Mouse (Mus musculus) heart, postnatal 10 days (tissue): ENCODE data around the gene Gmeb1. TPM values are rescaled to one million over a fixed set of nuclear protein-coding genes. Genes with fewer than 3 reads are reported as not detected.
A peak's percentile ranks its signal among the peaks of the same experiment; 100 is the strongest.

Experiments used
- DNase-seq, 2 experiments: peaks; one replicate each; pipeline ENCODE4 v3.0.0; 2021
- intact Hi-C: fragments of 180-260 bp; cut with DNase I; formaldehyde crosslinking; loops from one replicate; pipeline ENCODE4 v1.15.1; 2025
- total RNA-seq, 2 experiments: library from RNA; stranded (reverse); gene quantifications; 2 replicates each; pipeline ENCODE4 v1.2.3; 2021

Gmeb1 gene
- total RNA-seq, 2 experiments from 2014 or later: 14.5 TPM

GRCm38 (mm10) chr4:132275949-132276348 is 14.5 kb upstream of the Gmeb1 start:
- DNase-seq: no peak
- intact Hi-C loops: loop anchor here (2.0 kb wide), 2 partner anchors 15 to 33 kb away; no protein-coding TSS in a partner anchor

GRCm38 (mm10) chr4:132274156-132274862 is 12.9 kb upstream of the Gmeb1 start, which contains the start of gene Taf12:
Gene Taf12, plus strand, starts transcription at chr4:132274375.
- DNase-seq: peak; percentile 95
- intact Hi-C loops: loop anchor here (2.0 to 5.0 kb wide), 4 partner anchors 34 to 238 kb away; partner anchors contain the start of genes Phactr4 and Sesn2

GRCm38 (mm10) chr4:132273166-132273565 is 11.8 kb upstream of the Gmeb1 start:
- intact Hi-C loops: loop anchor here (5.0 kb wide), 3 partner anchors 74 to 239 kb away; partner anchors contain the start of genes Phactr4 and Sesn2
- DNase-seq: peak; percentile 23 to 36

- intact Hi-C loops: loop anchor here (1.0 to 5.0 kb wide), 4 partner anchors 58 to 242 kb away; partner anchors contain the start of genes Phactr4, Sesn2 and Ythdf2
- peak; percentile 88 to 90 for DNase-seq
These were observed 8.5 kb upstream of the Gmeb1 start for GRCm38 (mm10) chr4:132269740-132270560.

GRCm38 (mm10) chr4:132268871-132269739 is 7.7 kb upstream of the Gmeb1 start:
- DNase-seq: no peak
- intact Hi-C loops: no loop called here

GRCm38 (mm10) chr4:132266835-132267349 is 5.5 kb upstream of the Gmeb1 start:
- no peak for DNase-seq
- intact Hi-C loops: no loop called here

- no peak for DNase-seq
- intact Hi-C loops: no loop called here
These were observed 1.9 kb upstream of the Gmeb1 start for GRCm38 (mm10) chr4:132263313-132263712.

GRCm38 (mm10) chr4:132262358-132262616 is 885 bp upstream of the Gmeb1 start:
- no peak for DNase-seq
- intact Hi-C loops: no loop called here

GRCm38 (mm10) chr4:132260404-132261379 is 710 bp downstream of the Gmeb1 start:
- intact Hi-C loops: no loop called here
- DNase-seq: peak; percentile 63 to 65

GRCm38 (mm10) chr4:132259248-132259647 is 2.2 kb downstream of the Gmeb1 start:
- intact Hi-C loops: loop anchor here (2.0 kb wide), 1 partner anchor 46 kb away; the partner anchor contains the start of gene Ythdf2
- peak; percentile 30 to 42 for DNase-seq

GRCm38 (mm10) chr4:132256384-132256783 is 5.0 kb downstream of the Gmeb1 start:
- intact Hi-C loops: no loop called here
- DNase-seq: no peak

GRCm38 (mm10) chr4:132254986-132255385 is 6.4 kb downstream of the Gmeb1 start:
- intact Hi-C loops: no loop called here

GRCm38 (mm10) chr4:132253622-132254021 is 7.8 kb downstream of the Gmeb1 start:
- intact Hi-C loops: no loop called here
- no peak for DNase-seq

More at GRCm38 (mm10) chr4:132254986-132255385, 6.4 kb downstream of the Gmeb1 start:
- DNase-seq: no peak

GRCm38 (mm10) chr4:132253128-132253527 is 8.3 kb downstream of the Gmeb1 start:
- no peak for DNase-seq

GRCm38 (mm10) chr4:132251596-132251995 is 9.8 kb downstream of the Gmeb1 start:
- intact Hi-C loops: no loop called here
- no peak for DNase-seq

More at GRCm38 (mm10) chr4:132253128-132253527, 8.3 kb downstream of the Gmeb1 start:
- intact Hi-C loops: no loop called here

- intact Hi-C loops: no loop called here
- DNase-seq: peak in 1 of 2 experiments; percentile 17
These were observed 13.9 kb downstream of the Gmeb1 start for GRCm38 (mm10) chr4:132247451-132247997.

GRCm38 (mm10) chr4:132245643-132246042 is 15.8 kb downstream of the Gmeb1 start:
- no peak for DNase-seq
- intact Hi-C loops: no loop called here

GRCm38 (mm10) chr4:132241208-132241607 is 20.2 kb downstream of the Gmeb1 start:
- intact Hi-C loops: no loop called here
- DNase-seq: no peak

GRCm38 (mm10) chr4:132240367-132240766 is 21.0 kb downstream of the Gmeb1 start:
- DNase-seq: no peak
- intact Hi-C loops: no loop called here
